Mouse (Mus musculus) liver, postnatal 0 days (tissue): ENCODE data around the gene Lamc1. TPM values are rescaled to one million over a fixed set of nuclear protein-coding genes. Genes with fewer than 3 reads are reported as not detected.

Experiments used
- ATAC-seq: fragments of 200-750 bp; cut with Nextera tagmentation; 2 replicates; pipeline ENCODE4 v1.8.0; 2017; ENCODE audit warnings: mild to moderate bottlenecking, moderate library complexity
- DNase-seq: peaks from one replicate; pipeline ENCODE4 v3.0.0-alpha.2; 2016
- H3K27ac ChIP-seq: fragments of 300-500 bp; sonication (generic); 2 replicates; pipeline ENCODE4 v1.5.1; 2014; ENCODE audit warnings: antibody characterized with exemption, moderate library complexity, mild to moderate bottlenecking, low read depth
- H3K27me3 ChIP-seq: fragments of 300-500 bp; sonication (generic); 2 replicates; pipeline ENCODE4 v1.6.1; 2014; ENCODE audit warnings: low read length, control low read depth, mixed read lengths; ENCODE audit not compliant: insufficient read depth
- H3K36me3 ChIP-seq: fragments of 300-500 bp; sonication (generic); replicated peaks from 2 replicates; pipeline ENCODE4 v1.6.1; 2014; ENCODE audit warnings: mild to moderate bottlenecking, control low read depth, low read length, moderate library complexity, mixed read lengths; ENCODE audit not compliant: insufficient read depth
- H3K4me1 ChIP-seq: fragments of 300-500 bp; sonication (generic); 2 replicates; pipeline ENCODE4 v1.6.1; 2014; ENCODE audit warnings: antibody characterized with exemption, mild to moderate bottlenecking, control low read depth; ENCODE audit not compliant: insufficient read depth
- H3K4me2 ChIP-seq: fragments of 300-500 bp; sonication (generic); 2 replicates; pipeline ENCODE4 v1.6.1; 2014; ENCODE audit warnings: low read depth, mild to moderate bottlenecking, low read length, moderate library complexity, mixed read lengths
- H3K4me3 ChIP-seq: fragments of 300-500 bp; sonication (generic); 2 replicates; pipeline ENCODE4 v1.5.1; 2014; ENCODE audit warnings: low read depth, low read length
- H3K9ac ChIP-seq: fragments of 300-500 bp; sonication (generic); replicated peaks from 2 replicates; pipeline ENCODE4 v1.6.1; 2014; ENCODE audit warnings: mild to moderate bottlenecking, moderate library complexity
- H3K9me3 ChIP-seq: fragments of 300-500 bp; sonication (generic); 2 replicates; pipeline ENCODE4 v1.6.1; 2016; ENCODE audit warnings: mild to moderate bottlenecking, control low read depth, low read length, mixed read lengths
- CTCF ChIP-seq: sonication (generic); IDR thresholded peaks from 2 replicates; pipeline ENCODE4 v1.5.1; 2016; ENCODE audit warnings: antibody characterized with exemption, low read depth
- EP300 ChIP-seq: IDR thresholded peaks from 2 replicates; pipeline ENCODE4 v1.6.1; 2016; ENCODE audit warnings: antibody characterized with exemption, low read depth, mild to moderate bottlenecking
- WGBS: fragments of 180-500 bp; shearing (Covaris S2); extraction: QIAGEN DNeasy Blood & Tissue Kit; methylation state at CpG from one replicate; pipeline ENCODE4 v1.1.7; 2014; ENCODE audit not compliant: insufficient replicate concordance; 5-methylcytosine and 5-hydroxymethylcytosine counted together
- polyA plus RNA-seq: library from polyadenylated mRNA; unstranded; fragments of >200 nt; fragmentation: Nextera tagmentation; extraction: Ambion mirVana; gene quantifications from 2 replicates; pipeline ENCODE4 v1.2.1, GENCODE M21; 2015

The Lamc1 gene
- polyA plus RNA-seq, 1 experiment from 2014 or later, result 11.5 TPM

- Histone ChIP-seq H3K27ac (no peak overlapping the region), H3K27me3 (no peaks in the 10 kb centered on the region), H3K36me3 (no peaks in the 10 kb centered on the region), H3K4me3 (no peak overlapping the region), H3K4me1 (peaks cover 14% of the 10 kb centered on the region), H3K9me3 (no peaks in the 10 kb centered on the region), H3K9ac (no peak overlapping the region), H3K4me2 (no peak overlapping the region)
- ATAC-seq (no peak), DNase-seq (no peak)
- TF ChIP-seq EP300, result no peak
- TF ChIP-seq CTCF, result no peak
- 83% methylated on average over 8 of the region's 8 CpGs for WGBS
These were observed 15.6 kb downstream of the Lamc1 start for GRCm38 (mm10) chr1:153316956-153317355.

DNA sequence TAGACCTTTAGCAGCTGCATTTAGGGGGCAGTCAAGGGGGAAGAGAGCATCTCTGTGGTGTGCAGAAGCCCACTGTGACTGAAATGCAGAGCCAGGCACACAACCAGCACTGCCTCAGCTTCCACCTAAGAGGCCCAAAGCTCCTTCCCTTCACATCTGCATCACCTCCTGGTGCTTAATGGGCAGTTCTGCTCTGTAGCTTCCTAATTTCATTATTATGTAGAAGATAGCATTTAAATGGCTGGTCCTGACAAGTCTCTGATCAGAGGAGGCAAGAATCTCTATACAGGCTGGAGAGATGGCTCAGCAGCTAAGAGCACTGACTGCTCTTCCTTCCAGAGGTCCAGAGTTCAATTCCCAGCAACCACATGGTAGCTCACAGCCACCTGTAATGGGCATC lies 16.3 kb downstream of the Lamc1 start:
- Histone ChIP-seq H3K4me2 (no peak overlapping the region), H3K9ac (no peak overlapping the region), H3K9me3 (no peaks in the 10 kb centered on the region), H3K36me3 (no peaks in the 10 kb centered on the region), H3K4me3 (no peak overlapping the region), H3K4me1 (peaks cover 15% of the 10 kb centered on the region), H3K27ac (no peak overlapping the region), H3K27me3 (no peaks in the 10 kb centered on the region)
- TF ChIP-seq CTCF, result 0 out of 2 replicates have a peak, but pooled peaks have one; percentile 7
- no peak for TF ChIP-seq EP300
- ATAC-seq (no peak), DNase-seq (no peak)

DNA sequence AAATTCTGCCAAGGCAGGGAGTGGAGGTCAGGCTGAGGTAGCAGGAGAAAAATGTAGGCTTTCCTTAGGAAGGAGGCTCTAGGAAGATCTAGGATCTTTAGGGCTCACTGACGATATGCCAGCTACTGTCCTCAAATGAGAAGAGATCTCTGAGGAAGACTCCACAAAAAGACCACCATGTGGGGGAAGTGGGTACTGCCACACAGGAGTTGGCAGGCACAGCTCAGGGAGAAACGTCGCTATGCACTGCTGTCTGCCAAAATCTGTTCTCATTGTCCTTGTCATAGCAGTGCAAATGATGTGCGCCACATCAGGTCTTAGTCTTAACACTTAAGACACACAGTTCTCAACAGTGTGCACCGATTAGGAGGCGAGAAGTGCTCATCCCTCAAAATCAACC lies 17.5 kb downstream of the Lamc1 start:
- peak; percentile 5; the same call in 1 of the 2 replicates for TF ChIP-seq CTCF
- no peak for TF ChIP-seq EP300
- Histone ChIP-seq H3K4me1 (peaks cover 6% of the 10 kb centered on the region), H3K9ac (no peak overlapping the region), H3K36me3 (no peaks in the 10 kb centered on the region), H3K27ac (no peak overlapping the region), H3K27me3 (no peaks in the 10 kb centered on the region), H3K4me2 (no peak overlapping the region), H3K4me3 (no peak overlapping the region), H3K9me3 (no peaks in the 10 kb centered on the region)
- no peak for ATAC-seq
- 84% methylated on average over 6 of the region's 6 CpGs for WGBS
- no peak for DNase-seq

DNA sequence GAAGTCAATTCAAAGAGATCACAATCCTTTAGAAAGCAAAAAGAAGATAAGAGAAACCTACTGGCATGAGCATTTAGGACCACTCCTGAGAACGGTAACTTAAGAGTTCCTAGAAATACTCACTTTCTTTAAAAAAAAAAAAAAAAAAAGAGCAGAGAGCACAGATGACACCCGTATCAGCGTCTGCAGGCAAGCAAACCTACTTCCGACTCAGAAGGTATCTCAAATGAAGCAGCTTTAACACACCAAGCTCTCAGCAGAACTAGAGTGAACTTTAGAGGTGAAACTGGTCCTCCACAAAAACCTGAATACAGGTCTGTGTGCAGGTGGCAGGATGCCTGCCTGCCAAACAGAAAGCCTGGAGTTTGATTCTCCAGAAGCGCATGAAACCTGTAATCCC lies 19.6 kb downstream of the Lamc1 start:
- Histone ChIP-seq H3K4me2 (no peak overlapping the region), H3K27ac (no peak overlapping the region), H3K9ac (no peak overlapping the region), H3K36me3 (no peaks in the 10 kb centered on the region), H3K27me3 (no peaks in the 10 kb centered on the region), H3K9me3 (no peaks in the 10 kb centered on the region), H3K4me1 (peaks cover 15% of the 10 kb centered on the region), H3K4me3 (no peak overlapping the region)
- TF ChIP-seq EP300, result no peak
- TF ChIP-seq CTCF, result no peak
- no peak for DNase-seq
- WGBS, result 69% methylated on average over 5 of the region's 5 CpGs
- no peak for ATAC-seq

- no peaks in the 10 kb centered on the region for H3K9me3 ChIP-seq
- WGBS, result 76% methylated on average over 5 of the region's 5 CpGs
- no peak overlapping the region for H3K27ac ChIP-seq
- H3K4me1 ChIP-seq, result peaks cover 20% of the 10 kb centered on the region
- no peak overlapping the region for H3K4me3 ChIP-seq
- no peaks in the 10 kb centered on the region for H3K27me3 ChIP-seq
- DNase-seq (no peak), ATAC-seq (no peak)
- H3K4me2 ChIP-seq, result no peak overlapping the region
- no peaks in the 10 kb centered on the region for H3K36me3 ChIP-seq
- no peak for TF ChIP-seq EP300
- no peak for TF ChIP-seq CTCF
- H3K9ac ChIP-seq, result no peak overlapping the region
These were observed 22.4 kb downstream of the Lamc1 start for GRCm38 (mm10) chr1:153310190-153310589.

DNA sequence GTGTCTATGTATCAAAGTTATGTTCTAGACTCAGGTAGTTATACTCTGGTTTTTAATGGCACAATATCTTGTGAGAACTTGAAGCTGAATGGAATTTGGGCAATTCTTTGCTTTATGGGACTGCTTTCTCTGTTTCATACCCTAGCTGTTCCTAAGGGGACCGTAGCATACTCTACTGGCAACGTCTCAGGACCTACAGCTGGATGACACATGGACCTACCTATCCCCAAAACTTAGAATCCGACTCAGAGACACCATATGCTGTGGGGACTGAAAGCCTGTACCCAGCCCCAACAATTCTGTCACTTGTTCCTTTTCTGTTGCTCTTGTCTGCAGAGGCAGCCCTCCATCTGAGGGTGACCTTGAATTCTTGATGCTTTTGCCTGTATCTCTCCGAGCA lies 23.3 kb downstream of the Lamc1 start:
- Histone ChIP-seq H3K4me3 (no peak overlapping the region), H3K36me3 (no peaks in the 10 kb centered on the region), H3K4me1 (peaks cover 20% of the 10 kb centered on the region), H3K27me3 (no peaks in the 10 kb centered on the region), H3K27ac (peak overlapping the region; percentile 94), H3K9ac (no peak overlapping the region), H3K4me2 (no peak overlapping the region; the same call in 1 of the 2 replicates), H3K9me3 (no peaks in the 10 kb centered on the region)
- no peak for DNase-seq
- WGBS, result 70% methylated on average over 4 of the region's 4 CpGs
- no peak for ATAC-seq
- TF ChIP-seq EP300 (no peak), CTCF (no peak)

DNA sequence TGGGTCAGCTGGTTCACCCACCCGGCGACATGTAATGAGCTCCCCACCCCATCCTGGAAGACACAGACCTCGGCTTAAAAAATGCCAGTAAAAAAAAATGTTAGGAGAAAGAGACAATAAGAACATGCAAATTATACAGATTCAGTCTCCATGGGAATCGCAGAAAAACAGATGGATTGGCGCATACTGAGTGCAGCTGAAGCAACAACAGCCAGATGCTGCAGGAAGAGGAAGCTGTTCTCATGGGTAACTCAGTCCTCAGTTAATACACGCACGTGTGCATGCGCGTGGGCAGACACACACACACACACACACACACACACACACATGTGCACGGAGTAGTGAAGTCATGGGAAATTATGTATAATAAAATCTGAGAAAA lies 23.7 kb downstream of the Lamc1 start:
- peaks cover 20% of the 10 kb centered on the region for H3K4me1 ChIP-seq
- peak overlapping the region; percentile 94 for H3K27ac ChIP-seq
- ATAC-seq (peak; percentile 45), DNase-seq (peak; percentile 26)
- no peak overlapping the region for H3K4me3 ChIP-seq
- no peaks in the 10 kb centered on the region for H3K9me3 ChIP-seq
- peak overlapping the region; percentile 63 for H3K4me2 ChIP-seq
- H3K36me3 ChIP-seq, result no peaks in the 10 kb centered on the region
- TF ChIP-seq EP300, result no peak
- no peak for TF ChIP-seq CTCF
- H3K9ac ChIP-seq, result no peak overlapping the region
- WGBS, result 38% methylated on average over 10 of the region's 10 CpGs
- no peaks in the 10 kb centered on the region for H3K27me3 ChIP-seq
